Mouse (Mus musculus): ENCODE results near the gene Ckap2. TPM values are rescaled to one million over a fixed set of nuclear protein-coding genes. Genes with fewer than 3 reads are reported as not detected.

Ckap2 gene
- total and polyA plus RNA-seq, 3 experiments: 25.5 to 33.6 TPM; not detected in 1

GRCm38 (mm10) chr8:22149643-22150344, 35.8 kb downstream of the Ckap2 start:
- TF ChIP-seq POLR2AphosphoS5 (IDR thresholded peaks at IDR 0.05; ENCODE audit: borderline replicate concordance, low read depth, low read length) (no peak), ZKSCAN1 (IDR thresholded peaks at IDR 0.05; ENCODE audit: low read depth, low read length) (no peak), NRF1 (IDR thresholded peaks at IDR 0.05; ENCODE audit: insufficient read depth, low read depth, low read length, poor library complexity, severe bottlenecking) (no peak), RAD21 (IDR thresholded peaks at IDR 0.05; ENCODE audit: low read depth, low read length) (no peak), UBTF (IDR thresholded peaks at IDR 0.05; ENCODE audit: borderline replicate concordance, insufficient read depth, low read depth, low read length) (no peak), MYC (IDR thresholded peaks at IDR 0.05; ENCODE audit: low read depth, low read length) (no peak), TAL1 (IDR thresholded peaks at IDR 0.05; ENCODE audit: low read length) (no peak), CTCF (IDR thresholded peaks at IDR 0.05 in 2 of 3, conservative IDR thresholded peaks at IDR 0.05 in 1 of 3; ENCODE audit: control insufficient read depth in 1 of 3, insufficient read depth in 1 of 3, low read depth in 2 of 3, low read length in 3 of 3, poor library complexity in 1 of 3, severe bottlenecking in 1 of 3) (no peak), ZNF384 (IDR thresholded peaks at IDR 0.05; ENCODE audit: low read depth, low read length) (no peak)
- Histone ChIP-seq H3K9ac (ENCODE audit: control insufficient read depth, low read depth, low read length, poor library complexity, severe bottlenecking) (no peak overlapping the region), H3K79me2 (ENCODE audit: control insufficient read depth, insufficient read depth, low read length, poor library complexity) (no peaks in the 10 kb centered on the region), H3K4me3 (ENCODE audit: control insufficient read depth in 1 of 2, insufficient read depth in 1 of 2, low read depth in 2 of 2, low read length in 2 of 2) (no peak overlapping the region), H3K9me3 (replicated peaks; ENCODE audit: insufficient read depth, low read length) (no peaks in the 10 kb centered on the region), H3K36me3 (ENCODE audit: control insufficient read depth in 1 of 2, insufficient read depth in 2 of 2, low read length in 2 of 2) (no peaks in the 10 kb centered on the region), H3K27ac (ENCODE audit: control insufficient read depth, low read depth, low read length) (no peak overlapping the region), H3K27me3 (ENCODE audit: control insufficient read depth in 1 of 2, insufficient read depth in 2 of 2, low read length in 2 of 2) (no peaks in the 10 kb centered on the region), H3K4me1 (ENCODE audit: control insufficient read depth in 1 of 2, insufficient read depth in 2 of 2, low read length in 2 of 2) (no peaks in the 10 kb centered on the region)
- no peak for DNase-seq (ENCODE audit: low read depth, low spot score)

- no peaks in the 10 kb centered on the region for H3K9me3 ChIP-seq (replicated peaks; ENCODE audit: insufficient read depth, low read length)
- no peak overlapping the region for H3K9ac ChIP-seq (ENCODE audit: control insufficient read depth, low read depth, low read length, poor library complexity, severe bottlenecking)
- H3K4me3 ChIP-seq (ENCODE audit: control insufficient read depth in 1 of 2, insufficient read depth in 1 of 2, low read depth in 2 of 2, low read length in 2 of 2): no peak overlapping the region
- no peaks in the 10 kb centered on the region for H3K27me3 ChIP-seq (ENCODE audit: control insufficient read depth in 1 of 2, insufficient read depth in 2 of 2, low read length in 2 of 2)
- TF ChIP-seq EP300 (IDR thresholded peaks at IDR 0.05; ENCODE audit: low read depth in 1 of 2, low read length in 2 of 2) (no peak), MYC (IDR thresholded peaks at IDR 0.05; ENCODE audit: low read depth, low read length) (no peak), TCF12 (IDR thresholded peaks at IDR 0.05; ENCODE audit: low read depth, low read length) (no peak), RCOR1 (IDR thresholded peaks at IDR 0.05; ENCODE audit: low read depth, low read length) (no peak), JUND (IDR thresholded peaks at IDR 0.05; ENCODE audit: low read depth, low read length) (no peak)
- no peaks in the 10 kb centered on the region for H3K79me2 ChIP-seq (ENCODE audit: control insufficient read depth, insufficient read depth, low read length, poor library complexity)
- H3K27ac ChIP-seq (ENCODE audit: control insufficient read depth, low read depth, low read length): no peak overlapping the region
- no peaks in the 10 kb centered on the region for H3K36me3 ChIP-seq (ENCODE audit: control insufficient read depth in 1 of 2, insufficient read depth in 2 of 2, low read length in 2 of 2)
- DNase-seq (ENCODE audit: low read depth, low spot score): no peak
- H3K4me1 ChIP-seq (ENCODE audit: control insufficient read depth in 1 of 2, insufficient read depth in 2 of 2, low read length in 2 of 2): no peaks in the 10 kb centered on the region
Measured at GRCm38 (mm10) chr8:22148367-22148740, 37.3 kb downstream of the Ckap2 start.

Measured in MEL (cell line).